Mouse (Mus musculus) spleen, adult 2 months (tissue): Measurements from ENCODE around the gene Sobp. TPM values are rescaled to one million over a fixed set of nuclear protein-coding genes. Genes with fewer than 3 reads are reported as not detected.

Experiments used
- DNase-seq, 2 experiments: peaks; one replicate each; pipeline versions ENCODE4 v3.0.0 to v3.0.0-alpha.2; 2012 to 2021; ENCODE audit warnings: low spot score in 2 of 2, low read depth in 1 of 2
- H3K27ac ChIP-seq: fragments of 200-500 bp; 2 replicates; pipeline ENCODE4 v1.5.1; 2012; ENCODE audit warnings: low read length, inconsistent platforms; ENCODE audit not compliant: insufficient read depth
- H3K27me3 ChIP-seq: fragments of 200-500 bp; 2 replicates; pipeline ENCODE4 v1.6.1; 2012; ENCODE audit warnings: mild to moderate bottlenecking, moderate library complexity, low read length, inconsistent platforms; ENCODE audit not compliant: control insufficient read depth, insufficient read depth
- H3K36me3 ChIP-seq: fragments of 200-500 bp; 2 replicates; pipeline ENCODE4 v1.6.1; 2012; ENCODE audit warnings: mild to moderate bottlenecking, low read length, inconsistent platforms; ENCODE audit not compliant: control insufficient read depth, insufficient read depth
- H3K4me1 ChIP-seq: fragments of 200-500 bp; 2 replicates; pipeline ENCODE4 v1.6.1; 2011; ENCODE audit warnings: inconsistent platforms; ENCODE audit not compliant: control insufficient read depth, insufficient read depth, insufficient read length
- H3K4me3 ChIP-seq: fragments of 200-500 bp; 2 replicates; pipeline ENCODE4 v1.5.1; 2011; ENCODE audit warnings: mild to moderate bottlenecking, inconsistent platforms; ENCODE audit not compliant: insufficient read depth, insufficient read length; ENCODE audit errors: extremely low read depth
- CTCF ChIP-seq: fragments of 200-500 bp; IDR thresholded peaks from 2 replicates; pipeline ENCODE4 v1.5.1; 2011; ENCODE audit warnings: mild to moderate bottlenecking, inconsistent platforms; ENCODE audit not compliant: insufficient read depth, insufficient read length, insufficient replicate concordance; ENCODE audit errors: extremely low read depth
- POLR2A ChIP-seq: fragments of 200-500 bp; IDR thresholded peaks from 2 replicates; pipeline ENCODE4 v1.6.1; 2011; ENCODE audit warnings: low read depth, low read length, inconsistent platforms
- whole genome bisulfite sequencing: fragments of 180-500 bp; shearing (Covaris S2); methylation state at CpG from one replicate; pipeline ENCODE4 v1.1.7; 2018; 5-methylcytosine and 5-hydroxymethylcytosine counted together
- polyA plus RNA-seq: library from polyadenylated mRNA; depleted of rRNA; stranded (reverse); fragments of >200 nt; gene quantifications from 2 replicates; pipeline ENCODE4 v1.2.3, GENCODE M21; 2012; rRNA removed

The Sobp gene
- polyA plus RNA-seq, 1 experiment = 0.02 TPM

GRCm38 (mm10) chr10:42958686-42959085, 215.6 kb downstream of the Sobp start:
- TF ChIP-seq CTCF = no peak
- no peak for TF ChIP-seq POLR2A
- WGBS = 75% methylated on average over 4 of the region's 4 CpGs
- Histone ChIP-seq H3K27ac (no peak overlapping the region), H3K4me3 (no peak overlapping the region), H3K4me1 (peaks cover 6% of the 10 kb centered on the region; the same call in 1 of the 2 replicates), H3K27me3 (no peaks in the 10 kb centered on the region), H3K36me3 (peaks cover 3% of the 10 kb centered on the region; the same call in 1 of the 2 replicates)
- DNase-seq = no peak

- H3K4me3 ChIP-seq = no peak overlapping the region
- H3K36me3 ChIP-seq = peaks cover 3% of the 10 kb centered on the region; the same call in 1 of the 2 replicates
- H3K27ac ChIP-seq = no peak overlapping the region
- TF ChIP-seq CTCF (peak; percentile 67; the same call in 1 of the 2 replicates), POLR2A (no peak)
- DNase-seq = peak in 1 of 2 experiments; percentile 45
- H3K27me3 ChIP-seq = no peaks in the 10 kb centered on the region
- H3K4me1 ChIP-seq = peaks cover 6% of the 10 kb centered on the region; the same call in 1 of the 2 replicates
- 35% methylated on average over 21 of the region's 21 CpGs for WGBS
These were observed 216.3 kb downstream of the Sobp start for GRCm38 (mm10) chr10:42957881-42958651.

GRCm38 (mm10) chr10:42955205-42955604, 219.1 kb downstream of the Sobp start:
- WGBS = 94% methylated on average over 3 of the region's 3 CpGs
- DNase-seq = no peak
- H3K27me3 ChIP-seq = no peaks in the 10 kb centered on the region
- TF ChIP-seq CTCF (no peak), POLR2A (no peak)
- H3K4me3 ChIP-seq = no peak overlapping the region
- no peaks in the 10 kb centered on the region for H3K4me1 ChIP-seq
- no peak overlapping the region for H3K27ac ChIP-seq
- H3K36me3 ChIP-seq = peaks cover 7% of the 10 kb centered on the region; the same call in 1 of the 2 replicates

- H3K27ac ChIP-seq = no peak overlapping the region
- H3K4me1 ChIP-seq = no peaks in the 10 kb centered on the region
- 72% methylated on average over 5 of the region's 5 CpGs for WGBS
- DNase-seq = no peak
- no peak overlapping the region for H3K4me3 ChIP-seq
- TF ChIP-seq POLR2A (no peak), CTCF (no peak)
- H3K36me3 ChIP-seq = peaks cover 10% of the 10 kb centered on the region; the same call in 1 of the 2 replicates
- no peaks in the 10 kb centered on the region for H3K27me3 ChIP-seq
These were observed 220.7 kb downstream of the Sobp start for GRCm38 (mm10) chr10:42953601-42954000.

Other genes with a start within 250 kb of the Sobp start
- gene 9030612E09Rik, start 174 bp upstream of the Sobp start, polyA plus RNA-seq = not detected in 2 replicates
- gene Pdss2, start 47.0 kb upstream of the Sobp start, polyA plus RNA-seq = 4.6 and 5.4 TPM in 2 replicates